Mouse (Mus musculus) limb, embryonic 10.5 days (tissue): ENCODE results near the gene Fstl4. TPM values are rescaled to one million over a fixed set of nuclear protein-coding genes. Genes with fewer than 3 reads are reported as not detected.

Experiments used
- DNase-seq: peaks from one replicate; pipeline ENCODE4 v3.0.0-alpha.2; 2017; ENCODE audit warnings: low spot score
- H3K27ac ChIP-seq: fragments of 300-500 bp; sonication (generic); 2 replicates; pipeline ENCODE4 v1.5.1; 2016; ENCODE audit warnings: mild to moderate bottlenecking
- H3K27me3 ChIP-seq: fragments of 300-500 bp; sonication (generic); 2 replicates; pipeline ENCODE4 v1.6.1; 2016; ENCODE audit warnings: low read depth, mild to moderate bottlenecking; ENCODE audit not compliant: poor library complexity, severe bottlenecking
- H3K36me3 ChIP-seq: fragments of 300-500 bp; sonication (generic); 2 replicates; pipeline ENCODE4 v1.6.1; 2016; ENCODE audit warnings: mild to moderate bottlenecking, moderate library complexity
- H3K4me1 ChIP-seq: fragments of 300-500 bp; sonication (generic); 2 replicates; pipeline ENCODE4 v1.6.1; 2016
- H3K4me3 ChIP-seq: fragments of 300-500 bp; sonication (generic); 2 replicates; pipeline ENCODE4 v1.5.1; 2016; ENCODE audit warnings: mild to moderate bottlenecking, moderate library complexity
- H3K9me3 ChIP-seq: fragments of 300-500 bp; sonication (generic); replicated peaks from 2 replicates; pipeline ENCODE4 v1.6.1; 2016; ENCODE audit warnings: mild to moderate bottlenecking
- WGBS: fragments of 180-500 bp; shearing (Covaris S2); methylation state at CpG from one replicate; pipeline ENCODE4 v1.1.7; 2016; 5-methylcytosine and 5-hydroxymethylcytosine counted together
- polyA plus RNA-seq: library from polyadenylated mRNA; unstranded; fragments of >200 nt; fragmentation: Nextera tagmentation; extraction: Ambion mirVana; gene quantifications from 2 replicates; pipeline ENCODE4 v1.2.1, GENCODE M21; 2016

Gene Fstl4
- polyA plus RNA-seq, 1 experiment from 2014 or later = 0.13 TPM

- H3K27me3 ChIP-seq = 0 out of 2 replicates have a peak, but pooled peaks cover 8% of the 10 kb centered on the region
- H3K27ac ChIP-seq = no peak overlapping the region
- no peaks in the 10 kb centered on the region for H3K9me3 ChIP-seq
- DNase-seq = no peak
- peaks cover 6% of the 10 kb centered on the region; the same call in 1 of the 2 replicates for H3K4me1 ChIP-seq
- no peaks in the 10 kb centered on the region for H3K36me3 ChIP-seq
- 84% methylated on average over 7 of the region's 7 CpGs for WGBS
- H3K4me3 ChIP-seq = no peak overlapping the region
These were observed 17.2 kb upstream of the Fstl4 start for GRCm38 (mm10) chr11:52747206-52747605.

GRCm38 (mm10) chr11:52747766-52748456, 16.5 kb upstream of the Fstl4 start:
- Histone ChIP-seq H3K9me3 (no peaks in the 10 kb centered on the region), H3K27ac (no peak overlapping the region), H3K27me3 (0 out of 2 replicates have a peak, but pooled peaks cover 8% of the 10 kb centered on the region), H3K36me3 (no peaks in the 10 kb centered on the region), H3K4me1 (peaks cover 6% of the 10 kb centered on the region; the same call in 1 of the 2 replicates), H3K4me3 (no peak overlapping the region)
- WGBS = 30% methylated on average over 6 of the region's 6 CpGs
- DNase-seq = no peak

- no peak for DNase-seq
- H3K27ac ChIP-seq = no peak overlapping the region
- H3K36me3 ChIP-seq = no peaks in the 10 kb centered on the region
- no peak overlapping the region for H3K4me3 ChIP-seq
- H3K4me1 ChIP-seq = peaks cover 6% of the 10 kb centered on the region; the same call in 1 of the 2 replicates
- 88% methylated on average over 6 of the region's 6 CpGs for WGBS
- no peaks in the 10 kb centered on the region for H3K9me3 ChIP-seq
- 0 out of 2 replicates have a peak, but pooled peaks cover 8% of the 10 kb centered on the region for H3K27me3 ChIP-seq
These were observed 14.4 kb upstream of the Fstl4 start for GRCm38 (mm10) chr11:52749988-52750387.

- Histone ChIP-seq H3K4me3 (no peak overlapping the region), H3K36me3 (no peaks in the 10 kb centered on the region), H3K4me1 (peaks cover 6% of the 10 kb centered on the region; the same call in 1 of the 2 replicates), H3K27me3 (0 out of 2 replicates have a peak, but pooled peaks cover 8% of the 10 kb centered on the region), H3K9me3 (no peaks in the 10 kb centered on the region), H3K27ac (no peak overlapping the region)
- 92% methylated on average over 12 of the region's 12 CpGs for WGBS
- no peak for DNase-seq
These were observed 11.9 kb upstream of the Fstl4 start for GRCm38 (mm10) chr11:52752524-52752923.

- Histone ChIP-seq H3K27ac (no peak overlapping the region), H3K4me3 (no peak overlapping the region), H3K27me3 (0 out of 2 replicates have a peak, but pooled peaks cover 2% of the 10 kb centered on the region), H3K4me1 (no peaks in the 10 kb centered on the region), H3K36me3 (no peaks in the 10 kb centered on the region), H3K9me3 (no peaks in the 10 kb centered on the region)
- no peak for DNase-seq
- 51% methylated on average over 4 of the region's 4 CpGs for WGBS
These were observed 11.2 kb upstream of the Fstl4 start for GRCm38 (mm10) chr11:52753261-52753660.

GRCm38 (mm10) chr11:52761800-52762199, 2.6 kb upstream of the Fstl4 start:
- no peak for DNase-seq
- H3K4me3 ChIP-seq = no peak overlapping the region
- WGBS = 25% methylated on average over 1 of the region's 1 CpGs
- no peaks in the 10 kb centered on the region for H3K9me3 ChIP-seq
- no peaks in the 10 kb centered on the region for H3K36me3 ChIP-seq
- H3K4me1 ChIP-seq = peaks cover 20% of the 10 kb centered on the region
- no peak overlapping the region for H3K27ac ChIP-seq
- H3K27me3 ChIP-seq = peaks cover 63% of the 10 kb centered on the region

GRCm38 (mm10) chr11:52764894-52765677, 652 bp downstream of the Fstl4 start:
- H3K4me3 ChIP-seq = peak overlapping the region; percentile 59
- no peaks in the 10 kb centered on the region for H3K9me3 ChIP-seq
- peak; percentile 51 for DNase-seq
- H3K4me1 ChIP-seq = peaks cover 20% of the 10 kb centered on the region
- H3K27ac ChIP-seq = peak overlapping the region; percentile 2; the same call in 1 of the 2 replicates
- H3K36me3 ChIP-seq = no peaks in the 10 kb centered on the region
- WGBS = 1% methylated on average over 53 of the region's 53 CpGs
- peaks cover 87% of the 10 kb centered on the region for H3K27me3 ChIP-seq

- H3K4me1 ChIP-seq = peaks cover 20% of the 10 kb centered on the region
- peaks cover 83% of the 10 kb centered on the region for H3K27me3 ChIP-seq
- no peak overlapping the region for H3K27ac ChIP-seq
- peak; percentile 41 for DNase-seq
- H3K4me3 ChIP-seq = peak overlapping the region; percentile 59
- H3K36me3 ChIP-seq = no peaks in the 10 kb centered on the region
- H3K9me3 ChIP-seq = no peaks in the 10 kb centered on the region
- 3% methylated on average over 21 of the region's 21 CpGs for WGBS
These were observed 1.3 kb downstream of the Fstl4 start for GRCm38 (mm10) chr11:52765678-52766254.

GRCm38 (mm10) chr11:52767921-52768320, 3.5 kb downstream of the Fstl4 start:
- 88% methylated on average over 3 of the region's 3 CpGs for WGBS
- DNase-seq = no peak
- Histone ChIP-seq H3K27me3 (peaks cover 63% of the 10 kb centered on the region), H3K36me3 (no peaks in the 10 kb centered on the region), H3K4me3 (no peak overlapping the region), H3K9me3 (no peaks in the 10 kb centered on the region), H3K4me1 (peaks cover 20% of the 10 kb centered on the region), H3K27ac (no peak overlapping the region)

GRCm38 (mm10) chr11:52773073-52773472, 8.6 kb downstream of the Fstl4 start:
- H3K4me3 ChIP-seq = no peak overlapping the region
- DNase-seq = no peak
- H3K27ac ChIP-seq = no peak overlapping the region
- H3K9me3 ChIP-seq = no peaks in the 10 kb centered on the region
- no peaks in the 10 kb centered on the region for H3K36me3 ChIP-seq
- H3K27me3 ChIP-seq = peaks cover 14% of the 10 kb centered on the region
- peaks cover 19% of the 10 kb centered on the region for H3K4me1 ChIP-seq
- WGBS = 83% methylated on average over 3 of the region's 3 CpGs

- no peak overlapping the region for H3K4me3 ChIP-seq
- WGBS = 83% methylated on average over 3 of the region's 3 CpGs
- peaks cover 24% of the 10 kb centered on the region for H3K4me1 ChIP-seq
- no peak for DNase-seq
- H3K27ac ChIP-seq = no peak overlapping the region
- H3K9me3 ChIP-seq = no peaks in the 10 kb centered on the region
- H3K27me3 ChIP-seq = 0 out of 2 replicates have a peak, but pooled peaks cover 2% of the 10 kb centered on the region
- no peaks in the 10 kb centered on the region for H3K36me3 ChIP-seq
These were observed 10.9 kb downstream of the Fstl4 start for GRCm38 (mm10) chr11:52775291-52775690.

- WGBS = 82% methylated on average over 5 of the region's 5 CpGs
- Histone ChIP-seq H3K27me3 (no peaks in the 10 kb centered on the region), H3K9me3 (no peaks in the 10 kb centered on the region), H3K36me3 (no peaks in the 10 kb centered on the region), H3K4me1 (0 out of 2 replicates have a peak, but pooled peaks cover 4% of the 10 kb centered on the region), H3K4me3 (no peak overlapping the region), H3K27ac (no peak overlapping the region)
- DNase-seq = no peak
These were observed 18.0 kb downstream of the Fstl4 start for GRCm38 (mm10) chr11:52782426-52782825.

GRCm38 (mm10) chr11:52794331-52794730, 29.9 kb downstream of the Fstl4 start:
- Histone ChIP-seq H3K27me3 (no peaks in the 10 kb centered on the region), H3K27ac (no peak overlapping the region), H3K4me3 (no peak overlapping the region), H3K36me3 (no peaks in the 10 kb centered on the region), H3K9me3 (no peaks in the 10 kb centered on the region), H3K4me1 (no peaks in the 10 kb centered on the region)
- WGBS = 80% methylated on average over 5 of the region's 5 CpGs
- DNase-seq = no peak
